Mouse (Mus musculus): ENCODE measurements at regions not wholly inside any gene's neighbourhood (a gene's known extent, or its start where the extent isn't known, plus 50 kb on each side); places are given as distances from the start of the nearest gene placed in this dataset.

- DNase-seq (ENCODE audit: low read depth, low spot score), result no peak
These were observed 73.2 kb upstream of the Azi2 start for GRCm38 (mm10) chr9:117967080-117967479.

DNA sequence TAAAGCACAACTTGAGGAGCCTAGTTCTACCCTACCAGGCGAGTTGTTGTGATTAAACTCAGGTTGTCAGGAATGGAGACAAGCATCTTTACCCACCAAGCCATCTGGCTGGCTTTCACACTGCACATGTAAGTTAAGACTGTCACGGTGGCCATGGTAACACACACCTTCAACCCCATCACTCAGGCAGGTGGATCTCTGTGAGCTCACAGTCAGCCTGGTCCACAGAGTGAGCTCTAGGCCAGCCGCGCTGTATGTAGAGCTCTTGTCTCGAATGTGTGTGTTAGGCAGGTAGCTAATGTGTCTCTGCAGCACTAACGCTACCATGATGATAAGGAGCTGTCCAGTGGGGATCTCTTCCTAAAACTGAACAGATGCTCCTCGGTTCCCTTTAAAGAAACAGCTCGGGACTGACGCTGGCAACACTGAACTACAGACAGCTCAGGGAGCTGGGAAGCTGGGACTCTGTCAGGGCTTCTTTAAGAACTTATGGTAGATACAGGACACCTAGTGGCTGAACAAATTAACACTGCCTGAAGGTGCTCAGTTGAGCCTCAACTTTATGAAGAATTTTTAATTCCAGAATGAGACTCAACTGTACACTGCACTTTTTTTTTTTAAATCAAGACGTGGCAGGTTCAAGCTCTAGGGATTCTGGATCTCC lies 73.8 kb upstream of the Azi2 start:
- peak; percentile 35 for DNase-seq (ENCODE audit: low read depth, low spot score)

GRCm38 (mm10) chr9:117962088-117963030 lies 77.9 kb upstream of the Azi2 start:
- peak; percentile 55 for DNase-seq (ENCODE audit: low read depth, low spot score)

- no peak for DNase-seq (ENCODE audit: low read depth, low spot score)
These were observed 80.5 kb upstream of the Azi2 start for GRCm38 (mm10) chr9:117959845-117960244.

DNA sequence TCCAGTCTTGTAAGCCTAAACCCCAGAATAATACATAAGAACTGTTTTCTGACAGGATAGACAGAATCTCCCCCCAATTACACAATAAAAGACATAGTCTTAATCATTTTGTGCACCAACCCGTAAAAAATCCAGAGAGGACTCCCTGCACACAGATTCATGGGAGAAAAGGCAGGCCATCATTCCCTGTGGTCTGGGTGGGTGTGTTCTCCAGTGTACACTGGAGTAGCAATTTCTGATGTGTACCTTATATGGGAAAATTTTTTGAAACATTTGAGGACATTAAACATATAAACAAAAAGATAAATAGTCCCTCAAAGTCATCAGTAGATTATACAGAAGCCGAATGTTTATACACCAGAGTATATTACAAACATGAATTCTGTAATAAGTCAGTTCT lies 83.1 kb upstream of the Azi2 start:
- DNase-seq (ENCODE audit: low read depth, low spot score), result no peak

- no peak for DNase-seq (ENCODE audit: low read depth, low spot score)
These were observed 83.6 kb upstream of the Azi2 start for GRCm38 (mm10) chr9:117956691-117957090.

- DNase-seq (ENCODE audit: low read depth, low spot score), result peak; percentile 38
These were observed 112.8 kb upstream of the Azi2 start for GRCm38 (mm10) chr9:117927466-117927847.

DNA sequence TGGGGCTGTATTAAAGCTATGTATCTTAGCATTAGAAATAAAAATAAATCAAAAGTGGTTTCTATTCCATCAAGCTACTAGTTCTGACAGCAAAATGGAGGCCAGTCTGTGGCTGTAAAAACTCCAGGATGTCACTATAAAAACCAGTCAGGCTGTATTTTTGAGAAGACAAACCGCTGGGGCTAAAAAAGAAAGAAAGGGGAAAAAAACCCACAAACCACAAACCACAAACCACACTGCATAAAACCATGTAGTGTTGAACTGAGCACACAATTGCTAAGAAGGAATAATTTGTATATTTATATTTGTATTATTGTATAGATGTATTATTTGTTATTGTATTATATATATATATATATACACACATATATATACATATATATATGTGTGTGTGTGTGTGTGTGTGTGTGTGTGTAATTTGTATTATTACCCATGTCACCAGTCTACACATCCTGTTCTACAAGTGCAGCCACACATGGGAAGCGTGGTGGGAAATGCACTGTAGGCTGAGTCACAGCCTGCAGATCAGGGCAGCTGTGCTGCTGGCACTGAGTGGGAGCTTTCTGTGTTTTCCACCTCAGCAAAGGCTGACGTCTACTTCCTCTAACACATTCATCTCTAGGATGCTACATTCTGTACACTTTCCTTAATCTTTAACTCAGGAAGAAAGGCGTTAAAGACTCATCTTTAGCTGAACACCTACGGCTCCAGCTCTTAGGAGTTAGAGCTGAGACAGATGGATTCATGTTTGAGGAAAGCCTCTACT lies 113.4 kb upstream of the Azi2 start:
- peak; percentile 86 for DNase-seq (ENCODE audit: low read depth, low spot score)

- no peak for DNase-seq (ENCODE audit: low read depth, low spot score)
These were observed 117.3 kb upstream of the Azi2 start for GRCm38 (mm10) chr9:117922992-117923391.

GRCm38 (mm10) chr9:117907895-117908424 lies 132.3 kb upstream of the Azi2 start:
- no peak for DNase-seq (ENCODE audit: low read depth, low spot score)

- no peak for DNase-seq (ENCODE audit: low read depth, low spot score)
These were observed 135.1 kb upstream of the Azi2 start for GRCm38 (mm10) chr9:117905045-117905747.

DNA sequence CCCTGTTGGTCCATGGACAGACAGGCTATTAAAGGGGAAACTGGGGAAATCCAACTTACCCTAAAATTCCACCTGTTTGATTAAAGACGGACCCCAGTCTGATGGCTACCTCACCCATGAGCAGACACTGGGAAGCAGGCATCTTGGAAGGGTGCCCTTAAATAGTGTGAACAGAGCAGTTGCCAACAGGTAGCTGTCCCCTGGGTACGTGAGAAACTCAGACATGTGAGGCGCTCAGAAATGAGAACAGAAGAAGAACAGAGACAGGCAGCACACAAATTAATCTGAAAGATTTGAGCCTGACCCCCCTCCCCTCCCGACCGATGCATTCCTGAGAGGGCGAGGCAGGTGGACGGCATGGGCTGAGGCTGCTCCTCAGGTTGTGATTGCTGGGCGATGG lies 135.7 kb upstream of the Azi2 start:
- DNase-seq (ENCODE audit: low read depth, low spot score), result no peak

GRCm38 (mm10) chr9:117903025-117903424 lies 137.3 kb upstream of the Azi2 start:
- DNase-seq (ENCODE audit: low read depth, low spot score), result peak; percentile 70

- peak; percentile 90 for DNase-seq (ENCODE audit: low read depth, low spot score)
These were observed 137.9 kb upstream of the Azi2 start for GRCm38 (mm10) chr9:117902239-117902939.

DNA sequence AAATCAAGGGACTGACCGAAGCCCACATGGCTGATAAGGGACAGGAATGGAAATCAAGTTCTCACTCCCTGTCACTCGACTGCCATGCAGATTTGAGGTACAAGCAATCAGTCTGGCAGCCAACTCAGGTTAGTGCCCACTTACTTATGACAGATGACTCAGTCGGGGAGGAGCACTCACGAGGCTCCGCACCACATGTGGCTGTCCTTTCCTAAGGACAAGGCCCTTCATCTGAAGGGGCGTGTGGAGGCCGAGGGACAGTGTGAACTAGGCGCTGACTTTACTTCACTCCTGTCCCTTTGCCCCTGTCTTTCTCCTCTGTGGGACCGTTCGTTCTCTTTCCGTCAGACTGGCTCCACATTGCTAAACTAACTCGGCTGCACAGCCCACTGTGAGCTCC lies 139.7 kb upstream of the Azi2 start:
- DNase-seq (ENCODE audit: low read depth, low spot score), result no peak

DNA sequence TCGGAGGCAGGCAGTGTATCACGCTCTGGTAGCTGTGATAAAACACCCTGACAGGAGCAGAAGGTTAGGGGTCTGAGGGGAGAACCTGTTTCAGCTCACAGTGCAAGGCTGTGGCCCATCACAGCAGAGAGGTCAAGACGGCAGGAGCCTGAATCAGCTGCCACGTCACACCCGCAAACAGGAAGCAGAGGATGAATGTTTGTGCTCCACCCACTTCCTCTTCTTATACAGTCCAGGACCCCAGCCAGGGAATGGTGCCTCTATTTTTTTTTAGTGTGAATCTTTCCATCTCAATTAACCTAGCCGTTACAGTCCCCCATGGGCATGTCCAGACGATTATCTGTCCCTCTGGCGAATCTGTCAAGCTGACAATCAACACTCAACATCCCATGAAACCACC lies 143.8 kb upstream of the Azi2 start:
- DNase-seq (ENCODE audit: low read depth, low spot score), result peak; percentile 47

DNA sequence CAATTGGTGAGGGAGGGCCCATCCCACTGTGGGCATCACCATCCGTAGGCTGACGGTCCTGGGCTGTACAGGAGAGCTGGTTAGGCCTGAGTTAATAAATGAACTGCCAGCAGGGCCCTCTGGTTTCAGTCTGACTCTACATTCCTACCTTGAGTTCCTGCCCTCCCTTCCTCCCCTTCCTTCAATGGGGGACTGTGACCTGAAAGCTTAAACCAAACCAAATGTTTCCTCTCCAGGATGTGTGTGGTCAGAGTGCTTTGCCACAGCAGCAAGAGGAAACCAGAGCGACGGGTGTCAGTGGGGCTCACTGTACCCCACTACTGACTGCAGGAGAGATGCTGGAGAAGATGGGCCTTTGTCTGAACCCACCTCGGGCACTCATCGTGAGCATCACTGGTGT lies 147.7 kb upstream of the Azi2 start:
- peak; percentile 79 for DNase-seq (ENCODE audit: low read depth, low spot score)

DNA sequence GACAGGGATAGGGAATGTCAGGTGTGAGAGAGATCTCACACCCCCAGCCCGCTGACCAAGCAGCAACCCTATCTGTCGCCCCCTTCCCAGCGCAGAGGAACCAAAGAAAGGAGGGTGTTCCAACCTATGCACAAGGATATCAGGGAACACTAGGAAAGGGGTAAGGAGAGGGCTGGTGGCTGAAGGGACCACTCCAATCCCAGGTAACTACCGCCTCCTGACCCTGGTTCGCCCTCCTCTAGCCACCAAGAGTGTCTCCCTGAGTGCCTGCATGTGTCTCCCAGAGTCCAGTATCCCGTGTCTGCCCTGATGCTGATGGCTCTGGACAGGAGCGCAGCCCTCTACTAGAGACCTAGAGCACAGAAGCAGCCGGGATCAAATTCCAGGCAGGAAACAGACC lies 167.1 kb upstream of the Azi2 start:
- no peak for DNase-seq (ENCODE audit: low read depth, low spot score)

- DNase-seq (ENCODE audit: low read depth, low spot score), result peak; percentile 26
These were observed 167.8 kb upstream of the Azi2 start for GRCm38 (mm10) chr9:117872387-117873081.

- peak; percentile 10 for DNase-seq (ENCODE audit: low read depth, low spot score)
These were observed 168.3 kb upstream of the Azi2 start for GRCm38 (mm10) chr9:117872021-117872386.
